Mouse (Mus musculus) hindbrain, embryonic 16.5 days (tissue): ENCODE measurements around the gene Slc25a51. TPM values are rescaled to one million over a fixed set of nuclear protein-coding genes. Genes with fewer than 3 reads are reported as not detected.
"Not testable (repeated sequence)": the region's sequence is repeated elsewhere in the genome, so short reads cannot be mapped to it uniquely, and the experiment has no call there.

Experiments
- ATAC-seq: fragments of 200-750 bp; cut with Nextera tagmentation; 2 replicates; pipeline ENCODE4 v1.8.0; 2017; ENCODE audit warnings: moderate TSS enrichment, moderate library complexity
- H3K27ac ChIP-seq: fragments of 300-500 bp; sonication (generic); 2 replicates; pipeline ENCODE4 v1.5.1; 2014; ENCODE audit warnings: low read depth, mild to moderate bottlenecking, control low read depth, low read length, moderate library complexity
- H3K27me3 ChIP-seq: fragments of 300-500 bp; sonication (generic); replicated peaks from 2 replicates; pipeline ENCODE4 v1.6.1; 2014; ENCODE audit warnings: low read length; ENCODE audit not compliant: control insufficient read depth, insufficient read depth
- H3K36me3 ChIP-seq: fragments of 300-500 bp; sonication (generic); 2 replicates; pipeline ENCODE4 v1.6.1; 2014; ENCODE audit warnings: mild to moderate bottlenecking, low read length, moderate library complexity, mixed read lengths; ENCODE audit not compliant: control insufficient read depth, insufficient read depth
- H3K4me1 ChIP-seq: fragments of 300-500 bp; sonication (generic); 2 replicates; pipeline ENCODE4 v1.6.1; 2014; ENCODE audit warnings: low read depth, low read length; ENCODE audit not compliant: control insufficient read depth, insufficient read depth
- H3K4me2 ChIP-seq: fragments of 300-500 bp; sonication (generic); 2 replicates; pipeline ENCODE4 v1.6.1; 2014; ENCODE audit warnings: mild to moderate bottlenecking, low read length, control low read depth, moderate library complexity
- H3K4me3 ChIP-seq: fragments of 300-500 bp; sonication (generic); 2 replicates; pipeline ENCODE4 v1.5.1; 2014; ENCODE audit warnings: mild to moderate bottlenecking, low read length, control low read depth, moderate library complexity
- H3K9ac ChIP-seq: fragments of 300-500 bp; sonication (generic); 2 replicates; pipeline ENCODE4 v1.6.1; 2014; ENCODE audit warnings: low read depth, mild to moderate bottlenecking, control low read depth, low read length, moderate library complexity
- H3K9me3 ChIP-seq: fragments of 300-500 bp; sonication (generic); 2 replicates; pipeline ENCODE4 v1.6.1; 2014; ENCODE audit warnings: mild to moderate bottlenecking, low read length, moderate library complexity; ENCODE audit not compliant: control insufficient read depth
- WGBS: fragments of 180-500 bp; shearing (Covaris S2); extraction: QIAGEN DNeasy Blood & Tissue Kit; methylation state at CpG from one replicate; pipeline ENCODE4 v1.1.7; 2014; 5-methylcytosine and 5-hydroxymethylcytosine counted together
- polyA plus RNA-seq: library from polyadenylated mRNA; unstranded; fragments of >200 nt; fragmentation: Nextera tagmentation; extraction: Ambion mirVana; gene quantifications from 2 replicates; pipeline ENCODE4 v1.2.1, GENCODE M21; 2015

Slc25a51 gene
- polyA plus RNA-seq, 1 experiment from 2014 or later: 59.4 TPM

GRCm38 (mm10) chr4:45407001-45407702, 1.4 kb downstream of the Slc25a51 start:
- Histone ChIP-seq H3K36me3 (peaks cover 13% of the 10 kb centered on the region), H3K9me3 (no peaks in the 10 kb centered on the region), H3K27me3 (no peaks in the 10 kb centered on the region), H3K27ac (no peak overlapping the region), H3K9ac (peak overlapping the region; percentile 95), H3K4me3 (peak overlapping the region; percentile 95), H3K4me2 (peak overlapping the region; percentile 79), H3K4me1 (peaks cover 19% of the 10 kb centered on the region)
- no peak for ATAC-seq
- WGBS: 62% methylated on average over 5 of the region's 5 CpGs

DNA sequence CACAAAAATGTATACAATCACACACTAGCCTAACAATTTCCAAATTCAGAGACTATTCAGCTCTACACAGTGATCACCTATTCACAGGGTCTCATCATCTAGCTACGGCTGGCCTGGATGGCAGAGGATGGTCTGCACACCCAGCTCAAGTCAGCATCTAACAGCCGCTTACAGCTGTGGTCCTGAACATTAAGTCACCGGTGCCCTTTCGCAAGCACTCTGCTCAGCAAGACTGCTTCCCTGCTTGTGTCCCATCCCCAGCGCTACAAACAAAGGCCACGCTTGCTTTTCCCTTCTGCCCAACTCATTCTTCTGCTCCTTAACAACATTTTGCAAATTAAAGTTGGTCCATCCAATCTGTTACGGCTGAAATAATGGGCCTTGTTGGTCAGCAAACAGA, 2.2 kb downstream of the Slc25a51 start:
- H3K27ac ChIP-seq: no peak overlapping the region
- H3K4me2 ChIP-seq: peak overlapping the region; percentile 79
- H3K27me3 ChIP-seq: no peaks in the 10 kb centered on the region
- ATAC-seq: no peak
- 55% methylated on average over 7 of the region's 7 CpGs for WGBS
- no peaks in the 10 kb centered on the region for H3K9me3 ChIP-seq
- peak overlapping the region; percentile 20; the same call in 1 of the 2 replicates for H3K4me3 ChIP-seq
- H3K9ac ChIP-seq: peak overlapping the region; percentile 47; the same call in 1 of the 2 replicates
- peaks cover 19% of the 10 kb centered on the region for H3K4me1 ChIP-seq
- peaks cover 16% of the 10 kb centered on the region for H3K36me3 ChIP-seq

GRCm38 (mm10) chr4:45405315-45405714, 3.3 kb downstream of the Slc25a51 start:
- Histone ChIP-seq H3K9ac (no peak overlapping the region), H3K27me3 (no peaks in the 10 kb centered on the region), H3K27ac (no peak overlapping the region), H3K4me2 (no peak overlapping the region), H3K4me1 (peaks cover 19% of the 10 kb centered on the region), H3K4me3 (no peak overlapping the region), H3K9me3 (no peaks in the 10 kb centered on the region), H3K36me3 (peaks cover 16% of the 10 kb centered on the region)
- ATAC-seq: no peak
- 59% methylated on average over 7 of the region's 7 CpGs for WGBS

GRCm38 (mm10) chr4:45404086-45404485, 4.5 kb downstream of the Slc25a51 start:
- no peak for ATAC-seq

GRCm38 (mm10) chr4:45403499-45403878, 5.1 kb downstream of the Slc25a51 start:
- H3K4me2 ChIP-seq: no peak overlapping the region
- WGBS: 93% methylated on average over 7 of the region's 7 CpGs
- no peak overlapping the region for H3K9ac ChIP-seq
- no peak overlapping the region for H3K4me3 ChIP-seq
- no peaks in the 10 kb centered on the region for H3K9me3 ChIP-seq
- H3K36me3 ChIP-seq: peaks cover 28% of the 10 kb centered on the region
- H3K27me3 ChIP-seq: no peaks in the 10 kb centered on the region
- peaks cover 19% of the 10 kb centered on the region for H3K4me1 ChIP-seq
- H3K27ac ChIP-seq: no peak overlapping the region
- ATAC-seq: no peak

More at GRCm38 (mm10) chr4:45404086-45404485, 4.5 kb downstream of the Slc25a51 start:
- Histone ChIP-seq H3K27ac (no peak overlapping the region), H3K4me2 (no peak overlapping the region), H3K27me3 (no peaks in the 10 kb centered on the region), H3K4me1 (peaks cover 19% of the 10 kb centered on the region), H3K9me3 (no peaks in the 10 kb centered on the region), H3K36me3 (peaks cover 25% of the 10 kb centered on the region), H3K4me3 (no peak overlapping the region), H3K9ac (no peak overlapping the region)
- 92% methylated on average over 7 of the region's 7 CpGs for WGBS

GRCm38 (mm10) chr4:45402878-45403498, 5.6 kb downstream of the Slc25a51 start:
- Histone ChIP-seq H3K36me3 (peaks cover 30% of the 10 kb centered on the region), H3K9me3 (no peaks in the 10 kb centered on the region), H3K4me2 (no peak overlapping the region), H3K4me1 (peaks cover 19% of the 10 kb centered on the region), H3K27ac (no peak overlapping the region), H3K27me3 (no peaks in the 10 kb centered on the region), H3K9ac (no peak overlapping the region), H3K4me3 (no peak overlapping the region)
- 78% methylated on average over 7 of the region's 7 CpGs for WGBS
- ATAC-seq: no peak

DNA sequence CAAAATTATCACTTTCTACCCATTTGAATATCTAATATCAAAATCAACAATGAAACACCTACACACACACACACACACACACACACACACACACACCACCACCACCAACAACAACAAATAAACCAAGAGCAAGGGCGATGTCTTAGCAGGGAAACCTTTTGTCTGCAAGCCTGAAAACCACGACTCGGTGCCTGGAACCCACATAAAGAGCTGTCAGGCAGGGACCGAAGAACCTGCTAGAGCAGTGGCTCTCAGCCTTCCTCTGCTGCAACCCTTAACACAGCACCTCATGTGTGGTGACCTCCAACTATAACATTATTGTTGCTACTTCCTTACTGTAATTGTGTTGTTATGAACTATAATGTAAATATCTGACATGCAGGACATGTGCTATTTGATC, 6.3 kb downstream of the Slc25a51 start:
- WGBS: 95% methylated on average over 4 of the region's 4 CpGs

GRCm38 (mm10) chr4:45399421-45400210, 8.9 kb downstream of the Slc25a51 start:
- Histone ChIP-seq H3K27ac (no peak overlapping the region), H3K36me3 (peaks cover 31% of the 10 kb centered on the region), H3K4me2 (no peak overlapping the region), H3K9me3 (no peaks in the 10 kb centered on the region), H3K4me1 (no peaks in the 10 kb centered on the region), H3K9ac (no peak overlapping the region), H3K4me3 (no peak overlapping the region), H3K27me3 (no peaks in the 10 kb centered on the region)
- ATAC-seq: no peak
- 97% methylated on average over 45 of the region's 45 CpGs for WGBS

More for the DNA sequence above, 6.3 kb downstream of the Slc25a51 start:
- Histone ChIP-seq H3K9ac (no peak overlapping the region), H3K27me3 (no peaks in the 10 kb centered on the region), H3K4me3 (no peak overlapping the region), H3K9me3 (no peaks in the 10 kb centered on the region), H3K4me2 (no peak overlapping the region), H3K36me3 (peaks cover 31% of the 10 kb centered on the region), H3K4me1 (peaks cover 14% of the 10 kb centered on the region), H3K27ac (no peak overlapping the region)
- no peak for ATAC-seq

GRCm38 (mm10) chr4:45398315-45398714, 10.3 kb downstream of the Slc25a51 start:
- H3K9ac ChIP-seq, H3K4me3 ChIP-seq, H3K27me3 ChIP-seq, H3K4me1 ChIP-seq, H3K4me2 ChIP-seq, H3K9me3 ChIP-seq, H3K27ac ChIP-seq, ATAC-seq: not testable (repeated sequence)
- 89% methylated on average over 5 of the region's 5 CpGs for WGBS
- peaks cover 19% of the 10 kb centered on the region for H3K36me3 ChIP-seq
